Mouse (Mus musculus): ENCODE data around the gene Svs4. TPM values are rescaled to one million over a fixed set of nuclear protein-coding genes. Genes with fewer than 3 reads are reported as not detected.

Svs4 gene
- polyA plus RNA-seq, 1 experiment from 2014 or later: not detected

- H3K4me3 ChIP-seq (ENCODE audit: low read depth, low read length): no peak overlapping the region
- no peaks in the 10 kb centered on the region for H3K4me1 ChIP-seq (replicated peaks; ENCODE audit: control insufficient read depth, insufficient read depth, low read length)
- H3K27ac ChIP-seq (ENCODE audit: low read depth, low read length): no peak overlapping the region
- DNase-seq (ENCODE audit: low spot score) (no peak), ATAC-seq (ENCODE audit: low FRiP score) (no peak)
- no peaks in the 10 kb centered on the region for H3K27me3 ChIP-seq (ENCODE audit: control insufficient read depth, insufficient read depth, low read length)
- H3K9me3 ChIP-seq (ENCODE audit: control insufficient read depth, low read length): no peaks in the 10 kb centered on the region
- H3K9ac ChIP-seq (ENCODE audit: low read depth, low read length): no peak overlapping the region
- no peaks in the 10 kb centered on the region for H3K36me3 ChIP-seq (ENCODE audit: control insufficient read depth, insufficient read depth, low read length)
- H3K4me2 ChIP-seq (replicated peaks; ENCODE audit: low read depth, low read length): no peak overlapping the region
- 86% methylated on average over 8 of the region's 8 CpGs for WGBS
Observed at GRCm38 (mm10) chr2:164228361-164229070, 49.7 kb downstream of the Svs4 start.

Other genes starting within 250 kb of the Svs4 start
- 32.7 and 41.1 TPM in 2 replicates for gene Stk4, start 208.1 kb downstream of the Svs4 start, polyA plus RNA-seq (2014; fragmentation: Nextera tagmentation; extraction: Ambion mirVana)
- 50.0 and 54.6 TPM in 2 replicates for gene Tomm34, start 207.3 kb downstream of the Svs4 start, polyA plus RNA-seq (2014; fragmentation: Nextera tagmentation; extraction: Ambion mirVana)
- 0.28 TPM in 1 of 2 replicates, not detected in the other for gene Kcns1, start 107.3 kb downstream of the Svs4 start, polyA plus RNA-seq (2014; fragmentation: Nextera tagmentation; extraction: Ambion mirVana)
- gene Wfdc5, start 95.7 kb downstream of the Svs4 start, polyA plus RNA-seq (2014; fragmentation: Nextera tagmentation; extraction: Ambion mirVana): not detected in 2 replicates
- gene Wfdc12, start 87.9 kb downstream of the Svs4 start, polyA plus RNA-seq (2014; fragmentation: Nextera tagmentation; extraction: Ambion mirVana): not detected in 2 replicates
- not detected in 2 replicates for gene Wfdc15a, start 78.3 kb downstream of the Svs4 start, polyA plus RNA-seq (2014; fragmentation: Nextera tagmentation; extraction: Ambion mirVana)
- gene Wfdc15b, start 56.8 kb downstream of the Svs4 start, polyA plus RNA-seq (2014; fragmentation: Nextera tagmentation; extraction: Ambion mirVana): not detected in 2 replicates
- gene Svs2, start 40.0 kb downstream of the Svs4 start, polyA plus RNA-seq (2014; fragmentation: Nextera tagmentation; extraction: Ambion mirVana): not detected in 2 replicates
- gene Svs3b, start 21.8 kb downstream of the Svs4 start, polyA plus RNA-seq (2014; fragmentation: Nextera tagmentation; extraction: Ambion mirVana): not detected in 2 replicates
- not detected in 2 replicates for gene Svs3a, start 10.8 kb upstream of the Svs4 start, polyA plus RNA-seq (2014; fragmentation: Nextera tagmentation; extraction: Ambion mirVana)
- gene Svs6, start 38.3 kb upstream of the Svs4 start, polyA plus RNA-seq (2014; fragmentation: Nextera tagmentation; extraction: Ambion mirVana): not detected in 2 replicates
- not detected in 2 replicates for gene Svs5, start 54.3 kb upstream of the Svs4 start, polyA plus RNA-seq (2014; fragmentation: Nextera tagmentation; extraction: Ambion mirVana)
- 0.43 and 0.46 TPM in 2 replicates for gene Slpi, start 110.6 kb upstream of the Svs4 start, polyA plus RNA-seq (2014; fragmentation: Nextera tagmentation; extraction: Ambion mirVana)
- gene Rbpjl, start 124.7 kb upstream of the Svs4 start, polyA plus RNA-seq (2014; fragmentation: Nextera tagmentation; extraction: Ambion mirVana): not detected in 2 replicates
- gene Matn4, start 126.7 kb upstream of the Svs4 start, polyA plus RNA-seq (2014; fragmentation: Nextera tagmentation; extraction: Ambion mirVana): 0.71 and 0.91 TPM in 2 replicates
- gene Sdc4, start 165.4 kb upstream of the Svs4 start, polyA plus RNA-seq (2014; fragmentation: Nextera tagmentation; extraction: Ambion mirVana): 9.8 and 11.6 TPM in 2 replicates
- gene Sys1, start 178.5 kb upstream of the Svs4 start, polyA plus RNA-seq (2014; fragmentation: Nextera tagmentation; extraction: Ambion mirVana): 71.3 and 72.2 TPM in 2 replicates
- 4.8 and 5.4 TPM in 2 replicates for gene Gm20458, start 182.5 kb upstream of the Svs4 start, polyA plus RNA-seq (2014; fragmentation: Nextera tagmentation; extraction: Ambion mirVana)
- not detected in 2 replicates for gene Trp53tg5, start 195.3 kb upstream of the Svs4 start, polyA plus RNA-seq (2014; fragmentation: Nextera tagmentation; extraction: Ambion mirVana)
- gene Dbndd2, start 207.6 kb upstream of the Svs4 start, polyA plus RNA-seq (2014; fragmentation: Nextera tagmentation; extraction: Ambion mirVana): 2.4 and 3.8 TPM in 2 replicates
- gene Pigt, start 219.1 kb upstream of the Svs4 start, polyA plus RNA-seq (2014; fragmentation: Nextera tagmentation; extraction: Ambion mirVana): 47.9 and 56.8 TPM in 2 replicates

Measured in hindbrain, embryonic 11.5 days (tissue).